Mouse (Mus musculus) right cerebral cortex, postnatal 4 days (tissue): ENCODE data around the gene Zc2hc1b.
"Not testable (repeated sequence)": the region's sequence is repeated elsewhere in the genome, so short reads cannot be mapped to it uniquely, and the experiment has no call there.

Source experiments
- DNase-seq: peaks from one replicate; pipeline ENCODE4 v3.0.0-alpha.2; 2022

Zc2hc1b gene

DNA sequence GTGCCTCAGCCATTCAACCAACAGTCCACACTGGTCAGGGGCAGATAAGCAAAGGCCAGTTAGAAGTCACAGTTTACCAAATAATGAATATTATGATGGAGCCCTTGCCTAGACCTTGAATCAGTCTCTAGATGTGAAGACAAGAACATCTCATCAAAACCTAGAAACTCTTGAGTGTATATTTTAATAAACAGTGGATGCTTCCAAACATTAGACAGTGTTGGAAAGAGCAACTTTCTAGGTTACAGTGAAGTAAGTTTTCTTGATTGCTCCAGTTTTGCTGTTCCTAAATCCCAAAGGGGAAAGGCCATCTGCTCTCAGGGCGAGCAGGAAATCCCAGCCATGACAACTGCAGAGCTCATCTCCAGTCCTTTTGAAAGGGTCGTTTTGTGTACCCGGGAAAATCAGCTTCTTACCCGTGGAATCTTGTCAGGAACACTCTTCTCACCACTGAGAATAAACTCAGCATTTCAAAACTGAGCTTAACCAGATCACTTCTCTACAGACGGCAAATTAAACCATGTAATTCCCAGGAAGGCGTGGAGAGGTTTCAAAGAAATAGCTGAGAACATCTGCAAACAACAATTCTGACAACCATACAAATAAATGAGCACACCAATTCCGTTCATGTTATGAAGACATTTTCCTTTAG is at the start of gene Zc2hc1b:
Zc2hc1b (minus strand) TSS at position 51 of the 652 bp plus-strand sequence.
- DNase-seq = no peak

DNA sequence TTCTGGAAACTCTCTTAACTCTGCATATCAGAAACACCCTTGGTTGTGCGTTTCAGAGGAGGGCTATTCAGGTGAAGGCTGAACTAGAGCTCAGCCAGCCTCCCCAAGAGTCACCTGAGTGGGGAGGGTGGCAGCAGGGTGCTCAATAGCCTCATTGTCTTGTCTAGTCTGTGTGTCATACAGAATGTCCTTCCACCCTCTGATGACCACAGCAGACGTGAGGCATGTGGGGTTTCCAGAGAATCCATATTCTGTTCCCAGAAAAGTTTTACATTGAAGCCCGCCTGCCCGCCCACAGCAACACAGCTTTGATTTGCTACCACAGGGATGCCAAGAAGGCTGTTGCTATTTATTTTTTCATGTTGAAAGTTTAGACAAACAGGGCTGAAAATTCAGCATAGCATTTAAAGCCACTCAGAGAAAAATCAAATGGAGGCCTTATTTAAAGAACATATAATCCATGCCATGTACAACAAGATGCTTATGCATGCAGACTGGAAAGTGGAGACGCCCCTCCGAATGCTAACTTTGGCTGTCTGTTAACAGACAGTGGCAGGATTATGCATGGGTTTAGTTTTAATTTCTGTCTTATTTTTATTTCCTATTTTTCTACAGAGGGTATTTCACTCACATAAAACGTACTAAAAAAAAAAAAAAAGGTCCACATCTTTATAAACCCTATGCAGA is 47.7 kb upstream of the Zc2hc1b start:
- no peak for DNase-seq

DNA sequence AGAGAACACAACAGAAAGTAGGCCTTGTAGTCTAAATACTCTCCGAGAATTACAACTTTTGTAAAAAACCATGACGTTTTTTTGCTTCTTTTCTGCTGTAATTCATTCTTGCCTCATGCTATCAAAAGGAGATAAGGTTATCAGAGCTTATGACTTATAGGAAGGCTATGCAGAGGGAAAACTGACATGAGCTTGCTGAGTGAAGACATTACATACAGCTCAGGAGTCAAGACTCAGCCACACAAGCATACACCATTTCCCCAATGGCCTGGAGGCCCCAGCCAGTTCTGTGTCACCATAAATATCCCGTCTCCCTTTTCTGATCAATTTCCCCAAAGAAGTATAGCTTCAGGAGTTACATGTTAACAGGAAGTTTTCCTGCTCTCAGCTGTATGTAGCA is 44.3 kb upstream of the Zc2hc1b start:
- DNase-seq = no peak

DNA sequence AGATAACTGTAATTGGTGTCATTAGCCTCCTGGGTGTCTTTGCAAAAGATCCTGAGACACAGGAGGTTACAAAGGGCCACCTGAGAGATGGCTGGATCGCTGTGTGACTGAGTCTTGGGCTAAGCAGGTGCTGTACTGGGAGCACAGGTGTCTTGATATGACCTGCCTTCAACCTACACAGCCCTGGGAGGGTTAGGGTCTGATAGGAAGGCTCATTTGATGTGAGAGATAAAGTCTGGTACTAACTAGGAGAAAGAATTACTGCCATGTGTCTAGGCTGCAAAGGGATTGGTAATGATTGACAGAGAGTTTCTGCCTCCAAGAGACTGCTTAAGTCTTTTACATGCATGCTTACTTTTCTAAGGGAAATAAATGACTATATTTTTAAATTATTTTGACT is 42.2 kb upstream of the Zc2hc1b start:
- DNase-seq = no peak

DNA sequence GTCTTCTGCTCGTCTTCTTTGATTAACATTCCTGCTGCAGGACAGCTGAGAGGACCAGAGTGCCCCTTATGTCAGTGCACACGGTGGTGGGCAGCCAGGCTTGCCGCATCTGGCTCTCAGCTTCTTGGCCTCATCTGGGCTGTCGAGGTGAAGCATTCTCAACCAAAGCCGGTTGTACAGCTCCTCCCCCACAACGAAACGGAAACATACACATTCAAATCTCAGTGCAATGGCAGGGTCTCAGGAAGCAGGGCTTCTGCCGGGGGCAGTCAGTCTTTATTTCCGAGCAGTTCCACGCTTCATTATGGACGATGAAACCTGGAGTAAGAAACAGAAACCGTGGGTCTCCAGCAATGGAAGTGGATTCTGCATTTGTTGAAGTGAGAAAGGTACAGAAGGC is 36.1 kb upstream of the Zc2hc1b start:
- DNase-seq = no peak

DNA sequence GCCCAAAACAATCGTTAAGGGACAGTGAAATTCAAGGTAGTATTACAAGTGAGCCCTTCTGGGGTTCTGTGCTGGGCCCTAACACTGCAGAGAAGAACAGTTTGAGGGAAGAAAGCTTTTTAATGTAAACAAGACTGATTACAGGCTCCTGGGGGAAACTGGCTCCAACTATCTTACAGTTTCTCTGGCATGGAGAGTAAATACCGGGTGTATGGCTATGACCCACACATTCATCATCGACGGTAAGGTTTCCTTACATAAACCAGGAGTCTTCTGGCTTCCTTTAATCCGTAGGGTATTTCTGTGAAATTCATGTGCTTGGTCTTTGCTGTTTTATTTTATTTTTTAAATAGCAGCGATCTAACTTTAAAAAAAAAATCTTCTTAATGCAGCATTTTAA is 35.0 kb upstream of the Zc2hc1b start:
- no peak for DNase-seq

DNA sequence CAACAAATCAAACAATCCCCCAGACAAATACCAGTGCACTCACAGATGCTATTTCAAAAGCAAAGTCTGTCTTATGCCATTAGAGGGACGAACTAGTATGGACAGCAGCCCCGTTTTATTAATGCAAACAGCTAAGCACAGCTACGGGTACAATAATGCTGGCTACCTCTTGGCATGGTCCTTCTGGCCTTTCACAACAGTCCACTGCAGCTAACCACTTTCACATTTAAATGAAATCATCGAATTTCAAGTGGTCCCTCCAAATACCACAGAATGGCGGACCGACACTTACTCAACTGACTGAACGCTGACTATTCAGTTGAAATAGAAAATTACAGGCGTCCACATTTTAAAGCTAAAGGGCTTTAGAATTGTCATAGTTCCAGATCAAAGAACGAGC is 34.5 kb upstream of the Zc2hc1b start:
- DNase-seq = no peak

DNA sequence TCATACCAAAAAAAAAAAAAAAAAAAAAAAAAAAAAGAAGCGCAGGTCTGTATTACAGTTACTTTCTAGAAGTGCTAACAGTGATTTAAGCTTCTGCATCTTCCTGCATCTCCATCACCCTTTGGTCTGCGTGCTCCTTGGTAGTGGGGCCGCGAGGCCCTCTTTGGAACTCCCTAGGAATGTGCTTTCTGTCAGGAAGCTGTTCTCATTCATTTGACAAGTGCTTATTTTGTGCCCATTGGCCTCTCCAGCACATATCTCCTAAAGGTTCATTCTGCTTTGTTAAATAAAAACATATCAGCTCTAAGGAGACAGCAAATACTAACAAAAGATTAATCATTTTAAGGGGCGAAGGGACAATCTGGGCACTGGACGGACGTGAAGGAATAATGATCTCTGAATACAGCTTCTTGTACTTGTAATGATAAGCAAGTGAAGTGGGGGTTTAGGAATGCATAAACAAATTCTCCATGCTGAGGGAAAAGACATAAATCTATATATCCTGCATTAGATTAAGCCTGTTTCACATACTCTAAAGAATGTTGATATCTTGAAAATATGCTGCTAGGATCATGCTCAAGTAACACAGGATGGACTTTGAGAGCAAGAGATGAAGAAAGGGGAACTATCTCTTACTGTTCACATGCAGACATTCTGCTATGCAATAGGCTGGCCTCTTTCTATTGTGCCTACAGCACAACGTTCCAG is 32.3 kb upstream of the Zc2hc1b start:
- no peak for DNase-seq

DNA sequence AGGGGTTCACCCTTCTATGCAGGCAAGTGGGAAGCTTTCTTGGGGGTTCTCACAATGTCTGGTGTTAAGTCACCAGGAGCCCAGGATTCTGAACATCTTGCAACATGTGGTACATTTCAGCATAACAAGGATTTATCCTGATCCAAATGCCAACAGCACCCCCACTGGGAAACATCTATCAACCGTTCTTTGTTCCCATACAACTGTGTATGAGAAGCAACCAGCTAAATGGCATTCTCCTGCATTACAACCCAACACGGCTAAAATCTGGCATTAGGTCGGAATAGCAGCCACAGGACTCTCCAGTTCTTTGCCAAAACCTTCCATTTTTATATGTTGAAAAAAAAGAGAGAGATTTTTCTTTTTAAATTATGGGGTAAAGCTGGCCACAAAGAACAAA is 31.7 kb upstream of the Zc2hc1b start:
- no peak for DNase-seq

DNA sequence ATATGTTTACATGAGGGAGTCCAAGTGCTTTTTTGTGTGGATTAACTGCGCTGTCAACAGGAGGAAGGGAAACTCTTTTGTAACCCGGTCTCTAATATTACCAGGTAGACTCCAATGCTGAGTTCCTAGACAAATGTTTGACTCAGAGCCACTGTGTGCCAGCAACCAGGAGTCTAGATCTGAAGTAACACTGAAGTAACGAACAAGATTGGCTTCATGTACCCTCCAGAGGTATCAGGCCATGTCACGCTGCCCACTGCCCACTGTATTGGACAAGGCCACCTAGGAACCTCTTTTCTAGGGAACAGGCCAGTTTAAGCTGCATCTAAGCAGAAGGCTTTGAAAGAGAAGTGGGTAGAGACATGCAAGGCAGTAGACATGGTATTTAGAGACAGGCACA is 31.2 kb upstream of the Zc2hc1b start:
- DNase-seq = no peak

DNA sequence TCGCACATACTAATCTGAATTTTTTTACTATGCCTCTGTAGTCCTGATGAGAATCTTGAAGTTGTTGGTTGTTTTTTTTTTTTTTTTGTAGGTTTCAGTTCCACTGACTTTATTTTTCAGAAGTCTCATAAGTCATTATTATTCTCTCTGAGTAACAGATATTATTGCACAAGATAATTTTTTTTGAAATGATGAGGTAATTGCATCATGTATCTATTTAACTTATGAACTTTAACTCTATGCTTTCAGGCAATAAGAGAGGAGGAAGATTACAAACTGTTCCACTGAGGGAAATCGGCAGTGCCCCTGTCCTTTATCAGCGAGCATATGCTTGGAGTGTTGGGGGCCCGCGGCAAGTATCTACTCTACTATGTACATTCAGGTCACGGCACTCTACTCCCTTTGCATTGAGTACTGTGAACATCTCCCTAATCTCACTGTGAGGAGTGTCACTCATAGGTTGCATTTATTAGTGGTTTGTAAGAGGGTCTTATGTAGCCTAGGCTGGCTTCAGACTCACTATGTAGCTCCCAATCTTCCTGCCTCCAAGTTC is 24.0 kb upstream of the Zc2hc1b start:
- DNase-seq = no peak

DNA sequence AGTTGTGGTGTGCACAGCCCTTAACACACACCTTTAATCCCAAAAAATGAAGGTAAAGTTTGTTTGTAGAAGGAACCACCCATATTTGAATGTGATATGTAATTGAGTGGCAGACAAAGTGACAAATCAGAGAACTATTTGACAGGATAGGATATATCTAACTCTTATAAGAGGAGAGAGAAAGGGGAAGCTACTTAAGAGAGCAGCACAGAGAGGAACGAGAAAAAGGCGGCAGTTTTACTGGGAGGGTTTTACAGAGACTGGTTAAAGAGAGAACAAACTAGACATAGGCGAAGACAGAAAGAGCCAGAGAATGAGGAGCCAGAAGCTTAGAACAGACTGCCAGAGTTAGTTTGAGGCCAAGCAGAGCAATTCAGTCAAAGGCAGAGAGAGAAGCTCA is 23.0 kb upstream of the Zc2hc1b start:
- no peak for DNase-seq

DNA sequence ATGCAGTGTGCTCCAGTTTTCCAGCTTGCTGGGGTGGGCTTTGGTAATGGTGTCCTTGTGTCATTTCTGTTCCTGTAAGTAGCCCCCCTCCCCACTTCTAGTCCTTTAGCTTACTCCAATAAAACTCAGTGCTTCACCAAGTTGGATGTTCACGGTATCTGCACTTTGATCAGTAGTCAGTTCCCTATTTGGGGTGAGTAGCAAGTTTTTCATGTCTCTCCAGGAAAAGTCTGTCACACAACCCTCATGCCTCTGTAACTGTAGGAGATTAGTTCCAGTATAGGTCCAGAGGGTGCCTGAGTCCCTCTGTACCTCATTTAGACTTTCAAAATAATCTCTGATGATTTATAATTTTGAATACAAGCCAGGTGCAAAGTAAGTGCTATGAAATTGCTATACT is 21.4 kb upstream of the Zc2hc1b start:
- DNase-seq = no peak

DNA sequence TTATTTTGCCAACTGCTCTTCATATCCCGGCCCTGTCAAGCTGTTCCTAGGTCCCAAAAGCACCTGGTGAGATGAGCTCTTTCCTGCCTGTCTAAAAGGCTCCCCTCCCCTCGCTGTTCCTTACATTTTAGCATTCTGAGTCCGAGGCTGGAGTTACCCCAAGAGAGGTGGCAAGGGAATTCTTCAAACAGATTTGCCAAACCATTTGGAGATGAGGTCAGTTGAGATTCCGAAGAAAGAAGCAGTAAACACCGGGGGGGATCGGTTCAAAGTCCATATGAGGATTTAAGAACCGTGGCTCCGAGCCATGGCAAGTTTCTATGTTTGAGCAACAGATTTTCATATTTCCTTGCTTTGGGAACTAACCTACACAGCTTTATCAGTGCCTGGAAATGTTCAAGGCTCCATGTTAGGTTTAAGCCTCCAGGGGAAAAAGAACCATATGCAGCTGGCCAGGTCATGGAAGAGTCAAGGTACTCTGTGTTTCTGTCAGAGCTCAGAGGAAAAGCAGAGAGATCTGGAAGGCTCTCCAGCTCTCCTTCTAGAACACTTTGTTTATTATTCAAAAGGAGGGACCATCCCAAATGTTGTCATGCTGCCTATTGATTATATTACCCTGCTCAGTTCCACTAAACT is 19.2 kb upstream of the Zc2hc1b start:
- DNase-seq = no peak

DNA sequence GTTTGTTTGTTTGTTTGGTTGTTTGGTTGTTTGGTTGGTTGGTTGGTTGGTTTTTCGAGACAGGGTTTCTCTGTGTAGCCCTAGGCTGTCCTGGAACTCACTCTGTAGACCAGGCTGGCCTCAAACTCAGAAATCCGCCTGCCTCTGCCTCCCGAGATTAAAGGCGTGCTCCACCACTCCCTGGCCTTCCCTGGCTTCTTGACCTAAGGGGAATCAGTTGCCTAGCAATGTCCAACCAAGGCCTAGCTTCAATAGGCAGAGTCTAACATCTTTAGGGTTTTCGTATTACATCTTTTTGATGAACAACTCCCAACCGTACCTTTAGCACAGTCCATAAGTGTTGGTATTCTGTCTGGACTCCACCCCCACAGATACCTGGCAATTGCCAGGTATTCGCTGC is 15.7 kb upstream of the Zc2hc1b start:
- DNase-seq = not testable (repeated sequence)

DNA sequence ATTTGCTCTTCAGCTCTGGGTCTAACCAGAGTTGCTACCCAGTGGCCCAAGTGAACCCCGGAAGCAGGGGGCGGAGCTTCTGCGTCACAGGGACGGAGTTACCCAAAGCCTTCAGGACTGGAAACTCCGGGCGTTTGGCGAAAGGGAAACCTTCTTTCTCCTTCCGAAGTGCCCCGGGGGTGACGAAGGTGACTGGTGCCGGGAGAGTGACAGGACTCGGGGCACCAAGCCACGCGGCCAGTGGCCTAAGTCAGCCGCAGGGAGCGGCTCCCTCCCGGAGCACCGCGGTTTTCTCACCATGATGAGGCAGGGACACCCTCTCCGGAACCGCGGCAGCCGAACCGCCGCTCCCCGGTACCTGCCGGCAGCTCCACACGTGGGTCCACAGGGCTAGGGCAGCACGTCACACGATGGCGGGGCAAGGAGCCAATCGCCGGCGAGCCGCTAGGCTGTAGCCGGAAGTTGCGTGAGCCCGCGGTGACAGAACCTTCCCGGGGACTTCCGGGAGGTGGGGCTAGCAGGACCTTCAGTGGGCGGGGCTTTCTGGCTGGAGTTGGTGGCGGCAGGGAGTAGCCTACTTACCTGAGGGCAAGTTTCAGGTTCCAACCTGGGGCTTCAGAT is 15.0 kb upstream of the Zc2hc1b start, which contains the start of gene Ltv1:
Ltv1 (minus strand) TSS at position 438 of the 621 bp plus-strand sequence.
- peak; percentile 98 for DNase-seq

DNA sequence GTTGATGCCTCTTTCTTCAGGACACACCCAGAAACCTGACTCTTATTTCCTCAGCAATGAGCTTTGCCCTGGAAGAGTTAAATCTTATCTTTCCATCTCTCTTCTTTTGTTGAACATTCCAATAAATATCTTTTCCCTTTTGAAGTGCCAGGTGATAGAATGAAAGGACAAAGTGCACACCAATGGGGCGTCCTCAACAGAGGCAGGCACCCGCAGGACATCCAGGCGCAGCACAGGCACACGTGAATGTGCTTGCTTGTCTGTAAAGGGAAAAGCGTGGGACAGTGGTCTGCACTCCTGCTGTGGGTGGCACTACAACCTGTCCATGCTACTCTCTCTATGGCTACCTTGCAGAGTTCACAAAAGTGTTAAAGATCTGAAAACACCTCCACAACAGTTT is 12.1 kb upstream of the Zc2hc1b start:
- DNase-seq = no peak

DNA sequence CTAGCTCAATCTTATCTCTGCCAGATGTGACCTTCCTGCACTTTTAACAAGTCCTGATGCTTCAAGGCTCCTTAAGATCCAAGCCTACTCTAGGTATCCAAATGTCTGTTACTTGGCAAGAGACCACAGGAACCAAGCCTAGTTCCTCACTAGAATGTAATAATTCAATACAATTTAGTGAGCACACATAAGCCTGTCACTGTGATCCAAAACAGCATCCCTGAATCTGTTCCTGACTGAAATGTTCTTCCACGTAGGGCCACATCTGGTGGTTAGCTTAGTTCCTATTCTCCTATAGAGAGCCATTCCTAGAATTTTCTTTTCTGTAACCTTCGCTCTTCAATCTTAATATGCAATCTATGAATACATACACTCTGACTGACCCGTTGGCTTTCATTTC is 8.9 kb upstream of the Zc2hc1b start:
- no peak for DNase-seq

DNA sequence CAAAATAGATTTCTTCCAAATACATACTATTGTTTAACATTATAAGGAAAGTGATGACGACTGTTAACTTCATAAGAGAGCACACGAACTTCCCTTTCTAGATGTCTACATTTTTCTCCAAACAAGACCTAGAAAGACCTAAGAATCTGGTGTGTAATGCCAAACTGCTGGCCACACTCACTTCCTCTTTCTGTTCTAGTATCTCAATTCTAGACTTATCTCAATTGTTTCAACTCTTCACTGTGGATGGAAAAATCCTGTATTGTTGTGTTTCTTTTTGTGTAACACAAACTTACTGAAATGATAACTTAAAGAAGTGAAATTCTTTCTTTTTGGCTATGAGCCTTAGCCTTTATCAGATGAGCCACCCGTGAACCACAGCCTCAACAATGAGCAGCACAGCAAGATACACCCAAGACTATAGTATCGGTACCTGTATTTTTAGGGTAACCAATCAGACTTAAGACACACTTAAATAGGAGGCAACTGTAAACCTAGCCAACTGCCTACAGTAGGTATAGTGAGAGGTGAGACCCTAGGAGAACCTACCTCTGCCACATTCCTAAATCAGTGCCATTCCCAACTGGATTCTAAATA is 6.4 kb upstream of the Zc2hc1b start:
- DNase-seq = no peak

DNA sequence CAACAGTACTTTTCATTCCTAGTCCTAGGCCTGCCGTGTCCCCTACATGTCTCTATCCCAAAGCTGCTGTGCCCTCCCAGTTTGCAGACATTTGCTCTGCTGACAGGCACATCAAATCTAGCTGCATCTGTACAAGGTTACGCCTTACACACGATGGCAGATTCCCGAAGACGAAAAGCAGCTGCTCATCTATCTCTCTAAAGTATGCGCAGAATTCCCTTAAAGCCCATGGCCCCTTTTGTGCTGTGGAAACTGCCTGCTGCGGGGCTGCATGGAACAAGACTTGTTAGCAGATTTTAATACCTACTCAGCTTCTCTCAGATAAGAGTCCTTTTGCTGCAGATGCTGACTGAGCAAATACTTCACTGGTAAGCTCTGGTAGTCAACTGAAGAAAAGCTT is 2.4 kb upstream of the Zc2hc1b start:
- no peak for DNase-seq

DNA sequence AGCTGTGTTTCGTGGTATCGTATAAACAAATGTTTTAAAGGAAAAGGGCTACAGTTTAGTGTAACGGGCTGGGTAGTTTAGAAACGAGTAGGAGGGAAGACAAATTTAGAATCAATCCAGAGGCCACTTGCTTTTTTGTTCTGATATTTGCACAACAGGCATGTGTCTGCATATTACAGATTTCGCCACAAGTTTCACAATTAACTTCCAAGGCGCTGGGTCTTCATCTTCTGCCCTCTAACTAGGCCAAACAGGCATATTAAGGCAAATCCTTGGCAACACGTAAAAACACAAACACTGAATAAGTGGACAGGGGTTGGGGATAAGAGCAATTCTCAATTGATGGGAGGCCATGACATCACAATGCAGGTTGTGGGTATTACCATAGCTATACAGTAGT is 2.0 kb downstream of the Zc2hc1b start:
- no peak for DNase-seq

DNA sequence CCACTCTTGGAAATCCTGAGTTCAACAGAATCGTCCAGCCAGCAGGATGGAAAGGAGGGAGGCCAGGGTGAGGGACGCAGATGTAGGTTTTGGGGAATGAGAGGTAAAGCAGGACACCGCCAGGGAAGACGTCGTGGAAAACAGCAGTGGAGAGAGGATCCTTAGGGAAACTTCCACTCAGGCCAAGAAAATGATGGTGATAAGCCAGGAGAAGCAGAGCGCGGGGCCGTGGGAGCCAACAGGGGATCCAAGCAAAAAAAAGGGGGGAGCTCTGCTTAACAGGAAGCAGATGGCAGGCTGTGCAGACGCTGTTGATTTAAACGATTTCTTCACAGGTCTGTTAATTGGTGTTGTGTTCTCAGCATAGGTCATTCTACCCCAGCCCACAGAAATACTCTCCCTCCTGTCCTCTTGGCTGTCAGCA is 5.0 kb downstream of the Zc2hc1b start:
- DNase-seq = no peak

DNA sequence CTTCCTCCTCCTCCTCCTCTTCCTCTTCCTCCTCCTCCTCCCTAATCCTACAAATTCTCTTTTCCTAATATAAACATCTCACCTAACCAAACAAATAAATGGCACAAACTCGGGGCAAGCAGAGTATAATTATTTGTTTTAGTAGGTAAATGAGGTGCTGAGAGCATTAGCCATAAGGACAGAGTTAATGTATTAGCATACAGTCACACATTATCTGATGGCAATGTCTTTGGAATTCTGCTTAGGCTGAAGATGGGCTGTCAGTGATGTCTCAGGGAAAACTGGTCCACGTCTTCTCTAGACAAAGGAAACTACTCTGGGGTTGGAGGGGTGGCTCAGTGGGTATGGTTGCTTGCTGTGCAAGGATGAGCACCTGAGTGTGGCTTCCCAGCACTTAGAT is 6.4 kb downstream of the Zc2hc1b start:
- DNase-seq = no peak
